Mouse (Mus musculus) cerebellum, adult 18-20 months (tissue): Measurements from ENCODE around the gene Mgrn1.
A peak's percentile ranks its signal among the peaks of the same experiment; 100 is the strongest.

Experiments used
- DNase-seq, 2 experiments: peaks; one replicate each; pipeline ENCODE4 v3.0.0; 2021

The Mgrn1 gene

GRCm38 (mm10) chr16:4942868-4943267 is 56.8 kb downstream of the Mgrn1 start:
- no peak for DNase-seq

- DNase-seq, result no peak
Measured at GRCm38 (mm10) chr16:4943431-4943830, 57.4 kb downstream of the Mgrn1 start.

- DNase-seq, result no peak
Measured at GRCm38 (mm10) chr16:4945415-4945814, 59.4 kb downstream of the Mgrn1 start.

DNA sequence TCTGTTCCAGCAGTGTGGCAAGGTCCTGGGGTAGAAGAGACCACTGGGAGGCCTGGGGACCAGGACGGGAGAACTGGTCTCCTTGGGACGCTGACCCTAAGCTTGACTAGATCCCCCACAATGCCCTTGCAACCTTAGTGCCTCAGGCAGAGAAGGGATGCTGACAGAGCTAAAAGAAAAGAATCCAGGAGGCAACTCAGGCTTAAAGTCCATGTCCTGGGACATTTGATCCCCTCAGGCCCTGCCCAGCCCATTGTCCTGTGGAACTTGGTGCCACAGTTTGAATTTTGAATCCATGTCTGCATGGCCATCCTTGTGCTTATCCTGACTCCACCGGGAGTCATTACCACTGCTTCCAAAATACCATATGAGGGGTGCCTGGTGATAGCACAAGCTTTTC is 60.1 kb downstream of the Mgrn1 start:
- no peak for DNase-seq

DNA sequence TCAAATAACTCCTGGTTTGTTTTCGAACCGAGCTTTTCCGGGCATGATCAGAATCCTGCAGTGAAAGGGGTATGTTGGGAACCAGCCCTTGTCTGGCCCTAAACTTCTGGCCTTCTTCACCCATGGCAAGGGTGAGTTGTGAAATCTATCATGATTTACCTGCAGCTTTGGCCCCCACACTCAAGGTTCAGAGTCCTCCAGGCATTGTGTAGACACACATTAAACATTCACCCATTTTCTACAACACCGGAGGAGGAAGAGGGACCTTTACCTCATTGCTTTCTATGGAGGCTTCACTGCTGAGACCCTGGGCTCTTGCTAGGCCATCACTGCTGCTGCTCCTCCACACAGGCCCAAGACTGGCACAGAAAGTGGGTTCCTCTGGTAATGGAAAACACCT is 61.3 kb downstream of the Mgrn1 start:
- no peak for DNase-seq

- no peak for DNase-seq
Measured at GRCm38 (mm10) chr16:4956609-4957008, 70.6 kb downstream of the Mgrn1 start.

- peak; percentile 60 to 73 for DNase-seq
Measured at GRCm38 (mm10) chr16:4957446-4957845, 71.4 kb downstream of the Mgrn1 start.

- no peak for DNase-seq
Measured at GRCm38 (mm10) chr16:4960260-4960659, 74.2 kb downstream of the Mgrn1 start.

- DNase-seq, result no peak
Measured at GRCm38 (mm10) chr16:4963346-4963745, 77.3 kb downstream of the Mgrn1 start.

GRCm38 (mm10) chr16:4963797-4964709 is 78.0 kb downstream of the Mgrn1 start, which contains the start of gene Anks3:
Anks3 (minus strand) TSS chr16:4964205.
- DNase-seq, result peak; percentile 98

DNA sequence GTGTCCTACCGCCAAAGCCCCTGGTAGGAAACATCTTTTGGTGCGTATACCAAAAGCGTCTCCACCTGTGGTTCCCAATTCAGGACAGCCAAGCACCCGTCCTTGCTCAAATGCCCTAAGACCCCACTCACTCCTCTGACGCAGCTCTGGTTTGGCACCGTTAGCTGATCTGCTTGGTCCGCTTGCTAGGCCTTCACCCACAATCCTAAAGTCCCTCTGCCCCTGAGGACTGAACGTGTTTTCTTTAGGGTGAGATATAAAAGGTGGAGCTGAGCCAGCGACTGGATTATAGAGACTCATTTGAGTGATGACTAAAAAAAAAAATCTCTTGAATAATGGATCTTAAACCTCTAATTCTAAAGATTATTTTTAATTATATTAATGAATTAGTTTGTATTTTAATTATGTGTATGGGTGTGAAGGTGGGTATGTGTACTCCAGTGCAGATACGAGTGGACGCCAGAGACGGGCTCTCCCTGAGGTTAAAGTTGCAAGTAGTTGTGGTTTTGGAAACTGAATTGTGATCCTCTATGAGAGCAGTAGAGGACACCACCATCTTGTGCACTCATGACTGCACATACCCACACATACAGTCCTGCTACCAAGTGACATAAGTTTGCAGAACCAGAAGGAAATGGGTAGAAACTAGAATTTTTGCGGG is 78.8 kb downstream of the Mgrn1 start:
- DNase-seq, result peak in 1 of 2 experiments; percentile 30

DNA sequence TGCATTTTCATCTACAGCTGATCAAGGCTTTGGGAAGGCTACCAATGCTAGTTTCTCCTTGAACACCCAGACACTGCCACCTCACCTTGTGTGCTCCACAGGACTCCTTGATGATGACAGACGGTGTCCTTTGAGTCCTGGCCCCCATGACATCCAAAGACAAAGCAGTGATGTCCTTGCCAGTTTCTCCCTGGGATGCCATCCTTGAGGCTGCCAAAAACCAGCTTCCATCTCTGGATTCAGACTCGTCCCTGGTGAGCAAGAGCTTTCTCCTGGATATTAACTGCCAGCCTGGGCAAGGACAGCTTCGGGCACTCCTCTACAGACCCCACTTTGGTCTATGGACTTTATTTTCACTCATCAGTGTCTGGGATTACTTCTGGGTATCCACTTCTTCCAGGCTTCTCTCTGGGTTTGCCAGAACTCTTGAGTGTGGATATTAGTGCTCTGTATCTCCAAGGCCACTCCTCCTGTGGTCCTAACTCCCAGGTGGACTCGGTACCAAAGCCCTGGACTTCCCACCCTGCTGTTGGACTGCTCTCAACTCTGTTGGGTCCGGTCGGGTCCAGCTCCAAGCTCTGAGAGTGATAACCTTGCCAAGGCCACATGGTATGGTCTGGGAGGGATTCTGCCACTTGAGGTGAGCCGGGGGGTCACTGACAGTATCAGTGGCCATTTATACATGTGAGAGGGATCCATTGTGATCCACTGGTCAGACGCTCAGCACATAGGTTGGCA is 79.5 kb downstream of the Mgrn1 start:
- peak; percentile 46 to 56 for DNase-seq

DNA sequence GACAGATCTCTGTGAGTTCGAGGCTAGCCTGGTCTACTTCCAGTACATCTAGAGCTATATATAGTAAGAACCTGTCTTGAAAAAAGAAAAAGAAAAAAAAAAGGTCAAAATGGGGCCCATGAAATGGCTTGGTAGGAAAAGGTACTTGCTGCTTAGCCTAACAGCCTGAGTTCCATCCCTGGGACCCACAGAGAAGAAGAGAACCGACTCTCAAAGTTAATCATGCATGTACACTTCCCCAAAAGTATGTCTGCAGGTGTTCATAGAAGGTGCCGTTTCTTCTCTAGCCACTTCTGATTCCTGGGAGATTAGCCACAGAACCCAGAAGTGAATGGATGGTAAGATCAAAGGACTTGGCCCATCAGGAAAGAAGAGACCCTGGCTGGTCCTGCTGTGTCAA is 82.4 kb downstream of the Mgrn1 start:
- no peak for DNase-seq

- DNase-seq, result no peak
Measured at GRCm38 (mm10) chr16:4969055-4969843, 83.2 kb downstream of the Mgrn1 start.

DNA sequence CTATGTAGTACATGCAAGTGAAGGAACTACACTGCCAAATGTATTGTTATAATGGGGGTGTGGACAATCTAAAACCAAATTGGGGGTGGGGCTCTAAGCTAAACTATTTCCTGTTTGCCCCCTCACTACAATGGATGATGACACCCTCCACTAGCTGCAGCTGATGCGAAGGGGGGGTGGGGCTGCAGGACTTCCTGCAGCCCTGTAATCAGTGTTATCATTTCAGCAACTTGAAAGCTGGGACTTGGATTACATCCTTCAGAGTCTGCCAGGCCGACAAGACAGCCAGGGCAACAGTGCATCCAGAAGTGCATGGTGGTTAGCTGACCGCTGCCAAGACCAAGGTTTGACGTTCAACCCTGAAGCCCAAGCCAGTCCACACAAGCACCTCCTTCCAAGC is 85.6 kb downstream of the Mgrn1 start:
- no peak for DNase-seq

GRCm38 (mm10) chr16:4974521-4974920 is 88.5 kb downstream of the Mgrn1 start:
- DNase-seq, result peak; percentile 57 to 73

GRCm38 (mm10) chr16:4976180-4976579 is 90.1 kb downstream of the Mgrn1 start:
- DNase-seq, result peak; percentile 74

DNA sequence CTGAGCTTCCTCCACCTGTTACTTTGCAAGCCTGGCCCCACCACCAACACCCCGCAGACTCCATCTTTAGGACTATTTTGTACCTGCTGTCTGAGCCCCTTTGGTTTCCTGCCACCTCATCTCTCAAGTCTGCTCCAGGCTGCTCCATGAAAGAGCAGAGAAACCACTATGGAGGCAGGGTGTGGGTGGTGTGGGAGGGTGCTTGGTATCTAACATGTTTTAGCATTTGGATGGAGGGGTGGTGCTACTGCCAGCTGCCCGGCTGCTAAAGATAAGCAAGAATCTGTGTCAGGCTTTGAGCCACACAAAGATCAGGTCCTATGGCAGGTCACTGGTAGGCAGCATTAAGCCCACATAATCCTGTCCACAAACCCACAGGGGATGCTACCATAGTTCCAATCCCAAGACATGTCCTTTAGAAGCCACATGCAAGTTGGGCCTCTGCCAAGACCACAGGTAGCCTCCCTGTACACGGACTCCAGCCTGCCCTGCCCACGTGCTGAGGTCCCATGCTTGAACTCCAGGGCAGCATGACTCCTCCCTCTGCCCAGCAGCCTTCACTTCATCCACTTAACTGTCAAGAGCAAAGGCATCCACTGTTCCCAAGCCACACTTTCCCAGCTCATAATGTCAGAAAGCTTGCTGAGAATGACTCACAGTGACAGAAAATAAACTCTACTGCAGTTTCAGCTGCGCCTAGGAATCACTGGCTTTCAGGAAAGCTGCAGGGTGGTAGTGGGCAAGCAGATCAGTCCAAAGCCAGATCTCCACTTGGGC is 92.4 kb downstream of the Mgrn1 start:
- no peak for DNase-seq

DNA sequence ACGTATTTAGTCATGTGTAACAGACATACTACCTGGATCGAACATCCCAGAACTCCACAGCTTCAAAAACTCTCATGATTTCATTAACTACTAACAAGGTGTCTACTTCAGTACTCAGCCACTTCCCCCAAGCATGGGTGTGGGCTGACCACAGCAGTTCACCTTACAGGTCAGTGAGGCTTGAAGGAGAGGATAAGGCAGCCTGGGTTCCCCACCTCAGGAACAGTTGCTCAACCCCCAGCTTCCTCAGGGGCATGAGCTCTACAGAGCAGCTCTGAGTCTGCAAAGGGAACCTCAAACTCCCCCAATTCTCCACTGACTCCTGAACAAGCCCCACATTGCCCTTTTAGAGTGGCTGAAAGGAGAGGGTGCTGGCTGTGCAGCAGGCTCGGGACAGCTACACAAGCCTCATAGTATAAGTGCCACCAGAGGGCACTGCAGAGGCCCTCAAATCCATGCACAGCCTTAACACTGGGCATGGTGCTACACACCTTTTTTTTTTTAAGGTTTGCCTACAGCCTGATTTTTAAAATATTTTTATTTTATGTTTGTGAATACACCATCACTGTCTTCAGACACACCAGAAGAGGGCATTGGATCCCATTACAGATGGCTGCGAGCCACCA is 93.8 kb downstream of the Mgrn1 start:
- peak; percentile 33 to 51 for DNase-seq

GRCm38 (mm10) chr16:4984717-4985116 is 98.7 kb downstream of the Mgrn1 start:
- no peak for DNase-seq
